Mouse (Mus musculus): ENCODE results near the gene Sf3b4.
"Not testable (repeated sequence)": the region's sequence is repeated elsewhere in the genome, so short reads cannot be mapped to it uniquely, and the experiment has no call there.

Sf3b4 gene

DNA sequence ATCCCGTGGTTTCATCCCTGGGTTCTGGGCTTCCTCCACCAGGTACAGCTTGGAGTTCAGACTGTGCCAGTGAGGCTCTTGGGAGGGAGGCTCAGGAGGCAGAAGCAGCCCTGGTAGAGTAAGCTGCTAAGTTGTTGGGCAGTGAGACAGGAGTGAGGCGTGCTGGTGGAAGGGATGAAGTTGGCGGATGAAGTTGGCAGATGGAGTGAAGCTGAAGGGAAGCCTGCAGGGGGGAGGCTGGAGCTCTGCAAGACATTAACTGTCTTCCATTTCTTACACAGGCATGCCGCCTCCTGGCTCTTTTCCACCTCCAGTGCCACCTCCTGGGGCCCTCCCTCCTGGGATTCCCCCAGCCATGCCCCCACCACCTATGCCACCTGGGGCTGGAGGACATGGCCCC, 1.9 kb downstream of the Sf3b4 start:
- DNase-seq (ENCODE audit: low spot score in 2 of 2), result not testable (repeated sequence)

GRCm38 (mm10) chr3:96175251-96175650, 3.1 kb downstream of the Sf3b4 start:
- DNase-seq (ENCODE audit: low spot score in 2 of 2), result no peak

DNA sequence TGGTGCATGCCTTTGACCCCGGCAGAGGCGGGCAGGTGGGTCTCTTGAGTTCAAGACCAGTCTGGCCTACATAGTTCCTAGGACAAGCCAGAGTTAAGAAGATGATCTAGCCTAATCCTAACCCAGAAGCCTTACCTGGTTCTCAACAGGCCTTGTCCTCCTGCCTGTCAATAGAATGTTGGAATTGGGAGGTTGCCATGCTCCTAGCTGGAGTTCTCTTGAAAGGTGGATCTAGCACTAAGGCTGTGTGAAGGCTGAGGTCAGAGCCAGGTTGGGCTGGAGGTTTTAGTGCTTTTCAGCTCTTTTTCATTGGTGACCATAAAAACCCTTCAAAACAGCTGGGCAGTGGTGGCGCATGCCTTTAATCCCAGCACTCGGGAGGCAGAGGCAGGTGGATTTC, 6.3 kb downstream of the Sf3b4 start:
- DNase-seq (ENCODE audit: low spot score in 2 of 2), result no peak

DNA sequence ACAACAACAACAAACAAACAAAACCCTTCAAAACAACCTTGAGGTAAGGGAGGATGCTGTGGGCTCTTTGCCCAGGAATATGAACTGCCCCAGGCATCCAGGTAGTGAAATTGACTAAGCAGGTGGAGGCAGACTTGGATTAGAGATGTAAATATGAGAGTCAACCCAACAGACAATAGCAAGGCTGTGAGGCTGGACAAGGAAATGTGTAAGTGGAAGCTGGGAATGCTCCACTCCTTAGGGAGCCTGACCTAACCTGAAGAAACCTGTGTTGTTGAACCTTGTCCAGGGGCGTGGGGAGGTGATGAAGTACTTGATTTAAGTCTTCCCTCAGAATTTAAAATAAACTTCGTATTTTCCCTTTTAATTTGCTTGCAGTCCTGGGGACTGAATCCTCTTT, 6.8 kb downstream of the Sf3b4 start:
- no peak for DNase-seq (ENCODE audit: low spot score in 2 of 2)

DNA sequence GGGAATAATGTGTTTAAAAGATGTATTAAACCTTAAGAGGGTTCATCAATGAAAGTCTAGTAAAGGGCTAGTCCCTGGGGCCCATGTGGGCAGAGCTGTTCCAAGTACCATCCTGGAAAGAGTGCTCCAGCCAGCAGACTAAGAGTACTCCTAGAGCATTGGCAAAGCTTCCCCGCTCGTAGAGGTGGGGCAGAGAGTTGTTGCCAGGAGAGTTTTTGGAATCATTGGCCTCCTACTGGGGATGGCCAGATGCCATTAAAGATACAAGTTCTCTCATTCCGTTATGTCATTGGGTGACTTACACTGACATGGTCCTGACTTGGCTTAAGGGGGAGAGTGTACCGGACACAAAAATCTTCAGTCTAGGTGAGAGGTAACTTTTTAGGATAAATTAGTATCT, 7.4 kb downstream of the Sf3b4 start:
- no peak for DNase-seq (ENCODE audit: low spot score in 2 of 2)

DNA sequence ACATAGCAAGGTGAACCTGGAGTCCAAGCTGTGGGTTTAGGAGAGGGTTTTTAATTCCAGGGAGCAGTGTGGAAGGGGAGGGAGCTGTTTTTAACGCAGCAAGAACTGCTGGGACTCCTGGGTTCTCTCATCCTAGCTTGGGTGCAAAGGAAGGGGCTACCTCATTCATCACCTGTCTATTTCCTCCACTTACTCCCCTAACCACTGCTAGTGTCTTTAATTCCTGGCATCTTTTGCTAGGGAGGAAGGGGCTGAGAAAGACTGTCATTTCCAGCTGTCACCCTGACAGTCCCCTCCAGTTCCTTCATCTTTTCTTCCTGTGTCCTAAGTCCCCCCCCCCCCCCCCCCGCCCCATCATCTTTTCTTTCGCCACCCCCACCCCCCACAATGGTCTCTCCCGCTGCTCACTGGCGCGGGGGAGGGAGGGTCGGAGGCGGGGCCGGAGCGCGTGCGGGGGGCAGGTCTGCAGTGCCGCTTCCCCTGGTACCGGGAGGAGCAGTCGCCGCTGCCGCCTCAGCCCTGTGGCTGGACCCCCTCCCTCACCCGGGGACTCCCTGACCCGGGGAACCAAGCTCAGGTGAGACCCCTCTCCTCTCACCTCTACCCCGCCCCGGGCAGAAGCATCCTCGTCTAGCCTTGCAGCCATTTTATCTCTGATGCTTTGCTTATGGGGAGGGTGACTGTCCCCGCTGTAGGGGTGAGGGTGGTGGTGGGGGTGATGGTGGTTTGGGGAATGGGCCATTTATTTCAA, 8.8 kb downstream of the Sf3b4 start, which contains the start of gene Sv2a:
Gene Sv2a, plus strand, starts transcription at position 425 of the 751 bp plus-strand sequence.
- DNase-seq (ENCODE audit: low spot score in 2 of 2), result no peak

DNA sequence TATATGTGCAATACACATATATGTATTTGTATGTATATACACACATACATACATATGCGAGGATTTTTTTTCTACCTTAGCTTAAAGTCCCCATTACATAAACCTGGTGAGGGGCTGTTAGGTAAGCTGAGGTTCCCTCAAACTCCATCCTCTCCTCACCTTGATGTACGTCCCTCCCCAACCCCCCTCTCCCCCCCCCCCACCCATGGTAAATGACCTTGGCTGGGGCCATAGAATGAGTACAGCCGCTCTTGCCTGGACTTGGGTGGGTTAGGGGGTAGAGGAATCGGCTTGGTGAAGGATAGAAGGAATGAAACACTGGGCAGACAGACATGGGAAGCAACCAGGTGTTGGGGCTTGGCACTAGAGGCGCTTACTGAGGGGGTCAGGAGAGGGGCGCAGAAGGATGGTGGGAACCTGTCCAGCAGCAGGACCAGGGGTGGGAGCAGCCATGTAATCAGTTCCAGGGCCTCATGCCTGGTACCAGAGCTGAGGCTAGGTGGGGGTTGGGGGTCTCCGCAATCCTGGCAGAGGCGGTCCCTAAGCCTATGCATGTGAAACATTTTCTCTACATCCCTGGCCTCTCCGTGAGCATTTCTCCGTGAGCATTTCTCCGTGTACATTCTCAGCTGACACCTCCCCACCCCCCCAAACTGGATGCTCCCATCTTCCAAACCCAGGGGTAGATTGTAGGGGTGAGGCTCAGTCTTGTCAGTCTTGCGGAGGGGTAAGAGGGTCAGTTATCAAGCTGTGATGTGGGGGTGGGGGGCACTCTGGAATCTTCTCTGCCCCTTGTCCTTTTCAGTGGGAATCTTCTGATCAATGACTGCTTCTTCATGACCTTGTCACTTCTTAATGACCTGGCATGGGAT, 9.6 kb downstream of the Sf3b4 start:
- DNase-seq (ENCODE audit: low spot score in 2 of 2), result no peak

- no peak for DNase-seq (ENCODE audit: low spot score in 2 of 2)
Measured at GRCm38 (mm10) chr3:96182382-96182776, 10.2 kb downstream of the Sf3b4 start.

GRCm38 (mm10) chr3:96192977-96193376, 20.8 kb downstream of the Sf3b4 start:
- DNase-seq (ENCODE audit: low spot score in 2 of 2), result no peak

- no peak for DNase-seq (ENCODE audit: low spot score in 2 of 2)
Measured at GRCm38 (mm10) chr3:96194966-96195365, 22.8 kb downstream of the Sf3b4 start.

DNA sequence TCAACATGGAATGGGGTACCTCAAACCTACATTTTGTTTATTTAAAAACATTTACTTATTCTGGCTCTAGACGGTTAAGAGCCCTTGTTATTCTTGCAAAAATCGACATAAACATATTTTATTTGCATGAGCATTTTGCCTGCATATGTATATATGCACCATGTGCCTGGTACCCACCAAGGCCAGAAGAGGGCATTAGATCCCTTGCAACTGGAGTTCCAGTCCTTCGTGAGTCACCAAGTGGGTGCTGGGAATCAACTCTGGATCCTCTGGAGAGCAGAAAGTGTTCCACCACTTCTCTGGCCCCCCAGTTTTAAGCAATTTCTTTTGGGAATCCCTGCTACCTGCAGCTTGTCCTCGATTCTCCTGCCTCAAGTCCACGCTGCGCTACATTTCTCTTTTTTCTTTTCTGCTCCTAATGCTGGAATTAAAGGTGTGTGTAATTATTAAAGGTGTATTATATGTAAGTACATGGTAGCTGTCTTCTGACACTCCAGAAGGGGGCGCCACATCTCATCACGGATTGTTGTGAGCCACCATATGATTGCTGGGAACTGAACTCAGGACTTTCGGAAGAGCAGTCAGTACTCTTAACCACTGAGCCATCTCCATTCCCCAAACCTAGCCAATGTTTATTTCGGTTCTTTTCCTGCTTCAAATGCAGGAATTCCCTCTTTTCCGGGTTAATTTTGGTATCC, 23.6 kb downstream of the Sf3b4 start:
- no peak for DNase-seq (ENCODE audit: low spot score in 2 of 2)

GRCm38 (mm10) chr3:96196437-96197128, 24.5 kb downstream of the Sf3b4 start:
- DNase-seq (ENCODE audit: low spot score in 2 of 2), result no peak

- peak; percentile 80 to 89 for DNase-seq (ENCODE audit: low spot score in 2 of 2)
Measured at GRCm38 (mm10) chr3:96197129-96197749, 25.1 kb downstream of the Sf3b4 start.

- DNase-seq (ENCODE audit: low spot score in 2 of 2), result no peak
Measured at GRCm38 (mm10) chr3:96198181-96198580, 26.0 kb downstream of the Sf3b4 start.

- DNase-seq (ENCODE audit: low spot score in 2 of 2), result not testable (repeated sequence)
Measured at GRCm38 (mm10) chr3:96198601-96199251, 26.6 kb downstream of the Sf3b4 start.

- DNase-seq (ENCODE audit: low spot score in 2 of 2), result no peak
Measured at GRCm38 (mm10) chr3:96199731-96200130, 27.6 kb downstream of the Sf3b4 start.

DNA sequence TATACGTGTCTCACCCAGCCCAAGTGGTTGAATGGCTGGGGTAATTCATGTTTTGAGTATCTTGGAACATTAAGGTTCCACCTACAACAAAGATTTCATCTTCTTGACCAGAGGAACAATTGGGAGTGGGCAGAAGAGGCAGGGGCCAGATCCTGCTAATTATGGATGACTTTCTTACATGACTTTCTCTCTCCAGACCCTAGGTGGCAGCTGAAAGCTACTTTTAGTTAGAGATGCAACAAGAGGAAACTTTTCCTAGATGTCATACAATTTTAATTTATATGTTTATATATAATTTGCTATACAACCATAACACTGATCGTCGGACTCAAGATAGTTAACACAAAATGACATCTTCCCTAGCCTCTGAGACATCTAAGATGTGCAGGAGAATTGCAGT, 35.7 kb downstream of the Sf3b4 start:
- DNase-seq (ENCODE audit: low spot score in 2 of 2), result no peak

DNA sequence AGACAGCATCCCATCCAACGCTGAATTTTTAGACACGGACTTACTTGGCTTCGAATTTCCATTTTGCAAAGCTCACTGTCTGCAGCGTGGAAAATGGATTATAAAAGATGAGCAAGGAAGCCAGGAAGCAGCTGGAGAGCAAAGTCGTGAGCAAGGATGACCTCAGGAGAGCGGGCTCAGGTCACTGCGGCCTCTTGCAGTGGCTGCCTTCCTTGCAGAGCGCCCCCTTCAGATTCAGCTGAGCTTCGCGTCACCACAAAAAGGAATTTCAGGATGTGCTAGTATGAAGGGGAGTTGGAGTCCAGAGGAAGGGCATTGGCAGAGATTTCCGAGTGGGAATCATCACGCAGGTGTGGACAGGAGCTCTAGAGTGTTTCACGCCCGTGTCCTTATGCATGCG, 37.1 kb downstream of the Sf3b4 start:
- no peak for DNase-seq (ENCODE audit: low spot score in 2 of 2)

DNA sequence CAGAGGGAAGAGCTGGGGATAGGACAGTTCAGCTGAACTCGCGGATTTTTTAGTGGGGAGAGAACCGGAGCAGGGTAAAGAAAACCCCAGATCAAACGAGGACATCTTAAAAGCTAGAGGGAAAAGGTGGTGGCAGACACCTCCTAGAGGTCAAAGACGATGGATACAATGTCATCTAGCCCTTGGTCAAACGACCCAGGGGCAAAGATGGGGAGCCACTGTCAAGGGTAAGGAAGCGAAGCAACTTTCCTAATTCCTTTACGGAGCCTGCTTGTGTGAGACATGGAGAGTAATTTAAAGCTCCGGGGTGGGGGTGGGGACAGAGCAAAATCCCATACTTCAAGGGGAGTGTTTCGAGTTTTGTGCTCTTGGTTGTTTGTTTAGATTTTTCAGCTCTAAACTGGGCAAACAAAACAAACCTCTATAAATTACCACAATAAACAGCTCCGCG, 47.1 kb downstream of the Sf3b4 start:
- no peak for DNase-seq (ENCODE audit: low spot score in 2 of 2)

GRCm38 (mm10) chr3:96219661-96220130, 47.6 kb downstream of the Sf3b4 start, which contains the start of the genes Bola1 and Hist2h2ab:
Gene Bola1, minus strand, starts transcription at chr3:96219709.
Gene Hist2h2ab, plus strand, starts transcription at chr3:96219865.
- DNase-seq (ENCODE audit: low spot score in 2 of 2), result peak; percentile 66 to 67
